Mouse (Mus musculus): ENCODE data around the gene Tbc1d16. TPM values are rescaled to one million over a fixed set of nuclear protein-coding genes. Genes with fewer than 3 reads are reported as not detected.
A peak's percentile ranks its signal among the peaks of the same experiment; 100 is the strongest.

Tbc1d16 gene
- total RNA-seq, 2 experiments from 2014 or later, result 25.9 to 29.7 TPM

DNA sequence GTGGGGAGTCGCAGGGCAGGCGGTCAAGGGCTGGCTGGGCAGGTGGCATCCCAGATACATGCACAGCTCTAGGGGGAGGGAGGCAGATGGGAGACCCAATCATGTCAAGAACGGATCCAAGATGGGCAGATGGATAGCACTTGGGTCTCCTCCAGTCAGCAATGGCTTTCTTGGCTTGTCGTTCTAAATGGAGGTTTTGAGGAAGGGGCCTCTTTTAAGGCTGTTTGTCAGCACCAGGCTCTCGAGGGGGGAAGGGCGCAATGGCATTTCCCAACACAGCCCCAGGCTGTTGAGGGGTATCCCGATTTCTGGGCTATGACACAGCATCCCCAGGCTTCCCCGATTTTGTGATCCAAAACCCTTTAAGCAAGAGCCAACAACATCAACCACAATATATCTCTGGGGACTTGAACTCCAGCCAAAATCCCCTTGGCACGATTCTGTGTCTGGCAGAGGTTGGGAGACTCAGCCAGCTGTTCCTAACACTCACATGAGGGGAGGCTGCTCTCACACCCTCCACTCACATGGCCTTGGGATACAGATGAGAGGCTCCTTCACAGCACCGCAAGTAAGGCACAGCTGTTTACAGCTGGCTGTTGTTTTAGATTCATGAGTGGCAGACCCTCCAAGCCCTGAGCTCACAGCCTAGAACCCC lies 18.8 kb downstream of the Tbc1d16 start:
- no peak for DNase-seq (ENCODE audit: low spot score in 2 of 2)

GRCm38 (mm10) chr11:119208870-119209370 lies 19.4 kb downstream of the Tbc1d16 start:
- DNase-seq (ENCODE audit: low spot score in 2 of 2), result no peak

DNA sequence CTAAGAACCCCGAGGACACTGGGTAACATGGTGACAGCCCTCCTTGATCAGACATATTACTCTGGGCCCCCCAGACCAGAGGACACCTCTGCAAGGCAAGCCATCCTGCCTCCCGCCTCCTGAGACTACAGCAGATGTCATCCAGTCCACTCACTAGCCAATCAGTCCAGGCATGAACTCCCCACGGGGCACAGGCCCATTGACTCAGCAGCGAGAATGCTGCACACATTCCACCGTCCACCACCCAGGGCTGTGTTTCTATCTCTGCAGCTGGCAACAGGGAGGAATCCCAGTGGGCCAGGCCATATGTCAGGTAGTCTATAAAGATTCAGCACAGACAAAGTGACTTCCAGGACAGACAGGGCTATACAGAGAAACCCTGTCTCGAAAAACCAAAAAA lies 20.3 kb downstream of the Tbc1d16 start:
- DNase-seq (ENCODE audit: low spot score in 2 of 2), result no peak

DNA sequence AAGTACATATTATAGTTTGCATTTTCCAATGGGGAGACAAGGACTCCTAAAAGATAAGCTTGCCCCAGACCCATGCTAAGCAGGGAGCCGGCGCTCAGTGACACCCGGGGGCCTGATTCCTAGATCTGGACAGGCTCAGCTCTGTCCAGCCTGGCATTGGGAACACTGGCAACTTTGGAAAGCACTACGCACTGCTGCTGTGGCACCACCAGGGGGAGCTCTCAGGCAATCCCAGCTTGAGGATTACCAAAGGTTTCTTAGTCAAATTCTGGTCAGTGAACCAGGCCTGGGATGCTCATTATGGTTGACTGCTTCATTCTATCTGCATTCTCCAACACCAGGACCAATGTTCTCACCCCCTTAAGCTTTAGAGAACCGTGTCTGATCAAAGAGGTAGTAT lies 21.7 kb downstream of the Tbc1d16 start:
- peak in 1 of 2 experiments; percentile 38 for DNase-seq (ENCODE audit: low spot score in 2 of 2)

DNA sequence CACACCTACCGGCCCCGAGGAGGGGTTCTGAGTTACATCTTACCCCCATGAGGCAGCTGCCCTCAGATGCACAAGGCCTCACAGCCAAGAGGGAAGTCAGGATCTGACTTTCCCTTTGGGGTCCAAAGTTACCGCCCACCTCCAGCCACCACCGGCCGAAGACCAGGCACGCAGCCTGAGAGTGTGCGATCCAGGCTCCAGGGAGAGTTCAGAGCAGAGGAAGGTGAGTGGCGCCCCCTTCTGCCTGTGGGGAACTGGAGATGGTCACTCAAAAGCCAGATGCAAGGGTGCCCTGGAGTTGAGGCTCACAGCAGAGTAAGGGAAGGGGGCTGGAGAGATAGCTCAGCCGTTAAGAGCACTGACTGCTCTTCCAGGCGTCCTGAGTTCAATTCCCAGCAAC lies 22.6 kb downstream of the Tbc1d16 start:
- DNase-seq (ENCODE audit: low spot score in 2 of 2), result no peak

DNA sequence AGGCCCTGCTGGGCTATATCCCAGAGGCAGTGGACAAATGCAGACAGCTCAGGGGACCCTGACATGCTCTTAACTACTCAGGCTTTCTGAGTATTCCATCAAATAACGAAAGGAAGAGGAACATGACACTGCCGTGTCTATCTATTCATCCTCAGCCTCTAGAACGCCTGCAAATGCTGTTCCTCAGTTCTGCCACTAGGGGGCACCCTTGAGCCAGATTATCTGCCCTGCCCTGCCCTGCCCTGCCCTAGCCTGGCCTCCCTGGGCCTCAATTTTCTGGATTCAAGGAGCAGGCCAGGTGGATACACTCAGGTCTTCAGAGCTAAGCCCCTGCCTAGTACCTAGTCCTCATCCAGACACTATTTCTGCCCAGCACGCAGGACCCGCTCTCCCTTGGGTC lies 24.9 kb downstream of the Tbc1d16 start:
- no peak for DNase-seq (ENCODE audit: low spot score in 2 of 2)

- DNase-seq (ENCODE audit: low spot score in 2 of 2), result no peak
Measured at GRCm38 (mm10) chr11:119199233-119199601, 29.1 kb downstream of the Tbc1d16 start.

DNA sequence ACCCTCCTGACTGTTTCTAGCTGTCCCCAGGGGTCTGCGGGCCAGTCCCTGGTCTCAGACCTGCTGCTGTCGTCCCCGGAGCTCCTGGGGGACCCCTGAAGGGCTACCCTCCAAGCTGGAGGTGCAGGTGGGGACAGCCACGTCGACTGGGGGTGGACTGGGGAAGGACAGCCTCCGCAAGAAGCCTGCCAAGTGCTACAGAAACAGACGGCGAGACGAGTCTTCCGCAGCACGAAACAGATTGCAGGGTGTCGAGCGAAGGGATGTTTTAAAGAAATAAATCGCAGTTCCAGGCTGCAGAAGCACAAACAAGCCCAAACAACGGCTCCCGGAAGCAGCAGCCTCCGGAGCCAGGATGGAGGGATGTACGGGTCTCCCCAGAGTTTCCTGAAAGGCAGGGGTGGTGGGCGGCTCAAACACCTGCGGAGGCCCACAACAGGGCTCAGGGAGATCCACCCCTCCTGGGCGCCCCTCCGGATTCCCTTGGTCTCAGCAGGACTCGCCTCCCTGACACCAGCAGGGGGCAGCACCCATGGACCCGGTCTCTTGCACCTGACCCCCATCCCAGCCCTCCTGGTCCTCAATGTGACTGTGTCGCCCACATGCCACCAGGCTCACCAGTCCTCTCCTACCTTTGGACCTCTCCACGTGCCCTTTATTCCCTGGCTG lies 29.6 kb downstream of the Tbc1d16 start:
- DNase-seq (ENCODE audit: low spot score in 2 of 2), result no peak

GRCm38 (mm10) chr11:119197618-119198563 lies 30.4 kb downstream of the Tbc1d16 start:
- no peak for DNase-seq (ENCODE audit: low spot score in 2 of 2)

GRCm38 (mm10) chr11:119192605-119193004 lies 35.7 kb downstream of the Tbc1d16 start:
- no peak for DNase-seq (ENCODE audit: low spot score in 2 of 2)

DNA sequence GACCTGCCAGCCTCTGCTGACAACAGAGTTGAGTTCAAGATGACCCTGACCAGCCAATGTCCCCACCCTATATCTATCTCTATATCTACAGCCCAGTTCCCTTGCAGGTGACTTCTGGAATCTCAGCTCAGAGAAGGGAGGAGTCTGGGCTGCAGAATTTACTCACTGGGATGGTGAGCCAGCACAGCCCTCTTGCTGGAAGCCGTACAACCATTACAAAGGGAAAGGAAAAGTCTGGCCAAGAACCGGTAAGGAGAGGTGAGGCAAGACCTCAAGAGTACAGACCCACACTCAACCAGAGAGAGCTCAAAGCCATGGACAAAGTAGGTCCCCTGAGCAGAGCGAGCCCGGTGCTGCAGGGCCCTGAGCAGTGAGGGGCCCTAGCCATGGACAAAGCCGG lies 36.1 kb downstream of the Tbc1d16 start:
- DNase-seq (ENCODE audit: low spot score in 2 of 2), result no peak

DNA sequence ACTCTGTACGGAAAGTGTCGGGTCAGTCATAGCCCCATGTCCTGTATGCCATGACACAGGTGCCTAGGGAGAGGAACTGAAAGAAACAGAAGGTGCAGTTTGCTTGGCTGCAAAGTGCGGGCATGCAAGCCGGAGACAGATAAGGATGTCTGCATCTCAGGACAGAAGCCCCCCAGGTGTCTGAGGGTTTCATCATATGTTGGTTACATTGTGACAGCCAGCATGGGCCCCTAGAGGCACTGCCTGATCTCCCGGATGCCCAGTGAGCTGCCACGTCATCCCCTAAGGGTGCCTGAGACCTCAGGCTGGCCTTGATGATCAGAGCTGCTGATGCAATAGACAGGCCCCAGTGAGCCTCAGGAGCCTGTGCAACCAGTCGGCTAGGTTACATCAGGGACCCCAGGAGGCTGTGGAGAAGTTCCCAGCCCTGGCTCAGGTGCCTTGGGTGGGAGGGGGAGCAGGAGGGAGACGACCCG lies 36.7 kb downstream of the Tbc1d16 start:
- no peak for DNase-seq (ENCODE audit: low spot score in 2 of 2)

DNA sequence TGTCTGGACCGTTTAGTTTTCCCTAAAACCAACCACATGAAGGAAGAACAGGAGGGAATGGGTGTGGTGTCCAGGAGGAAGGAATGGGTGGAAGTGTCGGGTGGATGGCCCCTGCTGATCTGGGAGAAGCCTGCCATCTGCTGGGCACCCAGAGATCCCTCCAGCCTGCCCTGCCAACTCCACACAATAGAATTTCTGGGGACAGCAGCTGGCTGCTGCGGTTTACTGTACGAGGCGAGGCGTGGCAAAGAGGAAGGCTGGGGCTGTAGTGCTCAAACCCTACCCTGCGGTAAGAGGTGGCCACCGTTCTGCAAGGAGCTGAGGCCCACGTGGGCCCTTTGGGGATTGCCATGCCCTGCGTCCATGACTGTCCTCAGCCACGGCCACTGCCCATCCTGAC lies 37.8 kb downstream of the Tbc1d16 start:
- DNase-seq (ENCODE audit: low spot score in 2 of 2), result peak; percentile 49 to 57

DNA sequence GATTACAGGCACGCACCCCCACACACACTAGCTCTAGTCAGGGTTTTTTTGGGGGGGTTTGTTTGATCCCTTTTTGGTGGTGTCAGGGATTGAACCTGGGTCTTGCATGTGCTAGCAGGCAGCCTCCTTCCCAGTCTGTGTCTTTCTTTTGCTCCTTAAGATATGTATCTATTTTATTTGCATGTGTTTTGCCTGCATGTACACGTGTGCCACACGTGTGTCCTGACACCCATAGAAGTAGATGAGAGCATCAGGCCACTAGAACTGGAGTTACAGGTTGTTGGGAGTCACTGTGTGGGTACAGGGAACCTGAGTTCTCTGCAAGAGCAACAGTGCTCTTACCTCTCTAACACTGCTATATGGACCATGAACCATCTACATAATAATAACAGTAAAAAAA lies 39.0 kb downstream of the Tbc1d16 start:
- DNase-seq (ENCODE audit: low spot score in 2 of 2), result no peak

GRCm38 (mm10) chr11:119188389-119188788 lies 39.9 kb downstream of the Tbc1d16 start:
- peak in 1 of 2 experiments; percentile 50 for DNase-seq (ENCODE audit: low spot score in 2 of 2)

GRCm38 (mm10) chr11:119187800-119188197 lies 40.5 kb downstream of the Tbc1d16 start:
- DNase-seq (ENCODE audit: low spot score in 2 of 2), result no peak

GRCm38 (mm10) chr11:119186989-119187799 lies 41.1 kb downstream of the Tbc1d16 start:
- peak; percentile 38 to 69 for DNase-seq (ENCODE audit: low spot score in 2 of 2)

DNA sequence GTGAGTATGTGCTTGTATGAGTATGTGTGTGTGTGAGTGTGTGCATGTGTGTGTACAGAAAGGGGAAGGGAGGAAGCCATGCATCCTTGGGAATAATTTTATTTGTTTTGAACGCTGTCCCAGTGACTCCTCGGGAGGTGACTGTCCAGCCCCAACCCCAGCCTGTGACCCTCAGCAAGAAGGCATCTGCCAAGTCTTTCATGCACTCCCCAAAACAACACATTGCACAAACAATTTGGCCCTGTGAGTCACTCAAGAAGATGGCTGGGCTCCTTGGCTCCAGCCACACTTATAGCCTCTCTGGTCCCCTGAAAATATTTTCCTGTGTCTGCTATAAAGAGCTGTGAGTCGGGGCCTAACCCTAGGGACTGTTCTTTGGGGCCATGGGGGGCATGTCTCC lies 41.9 kb downstream of the Tbc1d16 start:
- no peak for DNase-seq (ENCODE audit: low spot score in 2 of 2)

DNA sequence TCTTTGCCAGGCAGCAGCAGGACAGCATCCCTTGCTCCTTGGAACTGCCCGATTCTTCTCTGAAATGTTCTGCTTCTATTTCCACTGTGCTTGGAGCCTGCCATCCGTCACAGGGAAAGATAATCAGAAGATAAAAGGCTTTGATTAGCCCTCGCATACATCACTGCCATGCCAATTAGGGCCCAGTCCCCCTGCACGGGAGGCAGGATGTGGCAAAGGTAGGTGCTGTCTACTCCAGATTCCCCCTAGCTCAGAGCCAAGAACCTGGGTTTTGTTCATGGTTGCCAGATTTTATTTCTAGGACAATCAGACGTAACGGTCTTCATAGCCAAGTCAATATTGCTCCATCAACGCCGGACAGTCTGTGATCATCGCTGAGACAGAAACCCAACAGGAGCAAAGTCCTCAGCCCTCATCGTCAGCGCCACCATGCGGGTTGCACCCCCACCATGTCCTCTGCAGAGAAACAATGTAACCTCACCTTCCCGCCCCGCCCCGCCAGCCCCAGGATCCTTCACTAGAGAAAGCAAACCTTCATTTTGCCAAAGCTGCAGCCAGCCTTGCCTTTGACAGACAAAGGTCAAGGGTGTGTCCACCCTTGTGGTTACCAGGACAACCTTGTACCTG lies 44.5 kb downstream of the Tbc1d16 start:
- DNase-seq (ENCODE audit: low spot score in 2 of 2), result no peak

DNA sequence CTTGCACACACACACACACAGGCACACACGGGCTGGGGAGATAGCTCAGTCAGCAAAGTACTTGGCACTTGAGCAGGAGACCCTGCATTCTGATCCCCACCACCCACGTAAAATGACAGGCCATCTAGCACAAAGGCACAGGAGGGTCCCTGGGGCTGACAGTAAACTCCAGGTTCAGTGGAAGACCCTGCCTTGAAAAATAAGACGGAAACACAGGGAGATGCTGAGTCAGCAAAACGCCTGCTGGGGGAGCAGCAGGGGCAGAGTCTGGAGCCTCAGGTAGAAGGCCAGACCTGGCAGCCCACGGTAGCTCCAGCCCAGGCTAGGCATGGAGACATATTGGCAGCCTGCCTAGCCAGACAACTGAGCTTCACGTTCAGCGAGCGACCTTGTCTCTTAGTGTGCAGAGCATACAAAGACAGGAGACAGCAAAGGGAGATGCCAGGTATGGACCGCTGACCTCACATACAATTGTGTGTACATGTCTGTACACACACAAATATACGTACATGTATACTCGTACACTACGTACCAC lies 46.4 kb downstream of the Tbc1d16 start:
- DNase-seq (ENCODE audit: low spot score in 2 of 2), result no peak

Measured in adrenal gland, postnatal 4 days (tissue).